Mouse (Mus musculus): Measurements from ENCODE around the gene Gpr146. TPM values are rescaled to one million over a fixed set of nuclear protein-coding genes. Genes with fewer than 3 reads are reported as not detected.
"Not testable (repeated sequence)": the region's sequence is repeated elsewhere in the genome, so short reads cannot be mapped to it uniquely, and the experiment has no call there.

Gpr146 gene
- polyA plus RNA-seq, 1 experiment, result 11.7 TPM

- no peak overlapping the region for H3K4me3 ChIP-seq
- H3ac ChIP-seq (ENCODE audit: control insufficient read depth, insufficient read length), result no peak overlapping the region
- no peak overlapping the region for H3K4me2 ChIP-seq (ENCODE audit: low read depth)
- H3K36me3 ChIP-seq (ENCODE audit: control insufficient read depth, insufficient read depth), result no peaks in the 10 kb centered on the region
- no peaks in the 10 kb centered on the region for H3K27me3 ChIP-seq (ENCODE audit: control insufficient read depth, insufficient read depth, insufficient read length)
- no peaks in the 10 kb centered on the region for H3K79me2 ChIP-seq (ENCODE audit: control insufficient read depth, insufficient read depth)
- TF ChIP-seq TCF12 (IDR thresholded peaks at IDR 0.05; ENCODE audit: insufficient read depth, poor library complexity, severe bottlenecking) (no peak), E2F4 (IDR thresholded peaks at IDR 0.05; ENCODE audit: insufficient read depth) (no peak), MAX (IDR thresholded peaks at IDR 0.05; ENCODE audit: low read depth) (no peak)
Observed at GRCm38 (mm10) chr5:139387329-139388194, 10.1 kb downstream of the Gpr146 start.

- TF ChIP-seq SRF (IDR thresholded peaks at IDR 0.05; ENCODE audit: control insufficient read depth, insufficient read length, low read depth) (no peak), REST (IDR thresholded peaks at IDR 0.05; ENCODE audit: insufficient read depth, insufficient read length) (no peak), TCF12 (IDR thresholded peaks at IDR 0.05; ENCODE audit: insufficient read depth, poor library complexity, severe bottlenecking) (no peak), TCF3 (IDR thresholded peaks at IDR 0.05; ENCODE audit: insufficient read length, low read depth) (no peak), CEBPB (IDR thresholded peaks at IDR 0.05; ENCODE audit: insufficient read depth, poor library complexity, severe bottlenecking) (no peak), E2F4 (IDR thresholded peaks at IDR 0.05; ENCODE audit: insufficient read depth) (no peak)
- Histone ChIP-seq H3K36me3 (ENCODE audit: control insufficient read depth, insufficient read depth) (no peaks in the 10 kb centered on the region), H3K4me2 (ENCODE audit: low read depth) (no peak overlapping the region), H3K79me2 (ENCODE audit: control insufficient read depth, insufficient read depth) (no peaks in the 10 kb centered on the region), H3K27me3 (ENCODE audit: control insufficient read depth, insufficient read depth, insufficient read length) (no peaks in the 10 kb centered on the region), H3ac (ENCODE audit: control insufficient read depth, insufficient read length) (no peak overlapping the region), H3K4me3 (no peak overlapping the region)
Observed at GRCm38 (mm10) chr5:139388195-139388570, 10.7 kb downstream of the Gpr146 start.

- Histone ChIP-seq H3K27me3 (ENCODE audit: control insufficient read depth, insufficient read depth, insufficient read length) (no peaks in the 10 kb centered on the region), H3K36me3 (ENCODE audit: control insufficient read depth, insufficient read depth) (no peaks in the 10 kb centered on the region), H3K4me3 (no peak overlapping the region), H3K79me2 (ENCODE audit: control insufficient read depth, insufficient read depth) (no peaks in the 10 kb centered on the region), H3ac (ENCODE audit: control insufficient read depth, insufficient read length) (no peak overlapping the region), H3K4me2 (ENCODE audit: low read depth) (no peak overlapping the region)
- TF ChIP-seq POLR2AphosphoS2 (IDR thresholded peaks at IDR 0.05; ENCODE audit: insufficient read length, low read depth), result peak; percentile 36
- peak in 2 of 3 experiments; percentile 32 to 56 for TF ChIP-seq MYOD1 (IDR thresholded peaks at IDR 0.05; ENCODE audit: control insufficient read depth in 1 of 3, insufficient read length in 2 of 3, low read depth in 2 of 3)
- peak in 2 of 3 experiments; percentile 26 to 51 for TF ChIP-seq MYOG (IDR thresholded peaks at IDR 0.05; ENCODE audit: control insufficient read depth in 1 of 3, insufficient read depth in 1 of 3, insufficient read length in 2 of 3, low read depth in 2 of 3)
- no peak for TF ChIP-seq SRF (IDR thresholded peaks at IDR 0.05; ENCODE audit: control insufficient read depth, insufficient read length, low read depth)
- no peak for TF ChIP-seq TCF12 (IDR thresholded peaks at IDR 0.05; ENCODE audit: insufficient read depth, poor library complexity, severe bottlenecking)
- no peak for TF ChIP-seq CEBPB (IDR thresholded peaks at IDR 0.05; ENCODE audit: insufficient read depth, poor library complexity, severe bottlenecking)
Observed at GRCm38 (mm10) chr5:139388694-139389675, 11.5 kb downstream of the Gpr146 start.

GRCm38 (mm10) chr5:139389676-139390061 lies 12.2 kb downstream of the Gpr146 start:
- Histone ChIP-seq H3K4me3 (no peak overlapping the region), H3K4me2 (ENCODE audit: low read depth) (no peak overlapping the region), H3ac (ENCODE audit: control insufficient read depth, insufficient read length) (no peak overlapping the region), H3K36me3 (ENCODE audit: control insufficient read depth, insufficient read depth) (no peaks in the 10 kb centered on the region), H3K27me3 (ENCODE audit: control insufficient read depth, insufficient read depth, insufficient read length) (no peaks in the 10 kb centered on the region), H3K79me2 (ENCODE audit: control insufficient read depth, insufficient read depth) (no peaks in the 10 kb centered on the region)
- no peak for TF ChIP-seq SRF (IDR thresholded peaks at IDR 0.05; ENCODE audit: control insufficient read depth, insufficient read length, low read depth)
- no peak for TF ChIP-seq TCF12 (IDR thresholded peaks at IDR 0.05; ENCODE audit: insufficient read depth, poor library complexity, severe bottlenecking)
- TF ChIP-seq REST (IDR thresholded peaks at IDR 0.05; ENCODE audit: insufficient read depth, insufficient read length), result no peak
- TF ChIP-seq E2F4 (IDR thresholded peaks at IDR 0.05; ENCODE audit: insufficient read depth), result no peak
- no peak for TF ChIP-seq TCF3 (IDR thresholded peaks at IDR 0.05; ENCODE audit: insufficient read length, low read depth)
- TF ChIP-seq MYOG (IDR thresholded peaks at IDR 0.05; ENCODE audit: control insufficient read depth in 1 of 3, insufficient read depth in 1 of 3, insufficient read length in 2 of 3, low read depth in 2 of 3), result no peak
- no peak for TF ChIP-seq MAX (IDR thresholded peaks at IDR 0.05; ENCODE audit: low read depth)
- TF ChIP-seq POLR2A (IDR thresholded peaks at IDR 0.05; ENCODE audit: insufficient read length, low read depth), result no peak
- no peak for TF ChIP-seq USF1 (IDR thresholded peaks at IDR 0.05; ENCODE audit: low read depth)
- no peak for TF ChIP-seq POLR2AphosphoS2 (IDR thresholded peaks at IDR 0.05; ENCODE audit: insufficient read length, low read depth)
- no peak for TF ChIP-seq MYOD1 (IDR thresholded peaks at IDR 0.05; ENCODE audit: control insufficient read depth in 1 of 3, insufficient read length in 2 of 3, low read depth in 2 of 3)
- TF ChIP-seq CEBPB (IDR thresholded peaks at IDR 0.05; ENCODE audit: insufficient read depth, poor library complexity, severe bottlenecking), result no peak

GRCm38 (mm10) chr5:139390324-139391119 lies 13.0 kb downstream of the Gpr146 start:
- H3K79me2 ChIP-seq (ENCODE audit: control insufficient read depth, insufficient read depth); H3ac ChIP-seq (ENCODE audit: control insufficient read depth, insufficient read length); H3K36me3 ChIP-seq (ENCODE audit: control insufficient read depth, insufficient read depth); H3K4me3 ChIP-seq; H3K4me2 ChIP-seq (ENCODE audit: low read depth); H3K27me3 ChIP-seq (ENCODE audit: control insufficient read depth, insufficient read depth, insufficient read length): not testable (repeated sequence)
